Mouse (Mus musculus) lung, adult 2 months (tissue): Measurements from ENCODE around the gene Paxbp1.

Source experiments
- CTCF ChIP-seq: fragments of 200-500 bp; IDR thresholded peaks from 2 replicates; pipeline ENCODE4 v1.5.1; 2011; ENCODE audit warnings: mild to moderate bottlenecking, low read length, control low read depth; ENCODE audit not compliant: insufficient read depth
- POLR2A ChIP-seq: fragments of 200-500 bp; IDR thresholded peaks from 2 replicates; pipeline ENCODE4 v1.6.1; 2011; ENCODE audit warnings: low read depth, mild to moderate bottlenecking, control low read depth, low read length, borderline replicate concordance; ENCODE audit errors: extremely low read depth

GRCm38 (mm10) chr16:91085239-91085825, 41.0 kb upstream of the Paxbp1 start:
- TF ChIP-seq CTCF (no peak), POLR2A (no peak)
